Mouse (Mus musculus) lung, embryonic 14.5 days (tissue): Measurements from ENCODE around the gene Ascc3. TPM values are rescaled to one million over a fixed set of nuclear protein-coding genes. Genes with fewer than 3 reads are reported as not detected.
A peak's percentile ranks its signal among the peaks of the same experiment; 100 is the strongest.

Experiments
- ATAC-seq: fragments of 200-750 bp; cut with Nextera tagmentation; 2 replicates; pipeline ENCODE4 v1.8.0; 2017; ENCODE audit warnings: mild to moderate bottlenecking, moderate TSS enrichment, moderate library complexity; ENCODE audit not compliant: insufficient read depth
- DNase-seq: peaks from one replicate; pipeline ENCODE4 v3.0.0-alpha.2; 2015
- H3K27ac ChIP-seq: fragments of 300-500 bp; sonication (generic); 2 replicates; pipeline ENCODE4 v1.5.1; 2014; ENCODE audit warnings: low read depth, mild to moderate bottlenecking, moderate library complexity
- H3K27me3 ChIP-seq: fragments of 300-500 bp; sonication (generic); 2 replicates; pipeline ENCODE4 v1.6.1; 2014; ENCODE audit warnings: low read length, control low read depth; ENCODE audit not compliant: insufficient read depth
- H3K36me3 ChIP-seq: fragments of 300-500 bp; sonication (generic); 2 replicates; pipeline ENCODE4 v1.6.1; 2014; ENCODE audit warnings: control low read depth; ENCODE audit not compliant: insufficient read depth
- H3K4me1 ChIP-seq: fragments of 300-500 bp; sonication (generic); 2 replicates; pipeline ENCODE4 v1.6.1; 2014; ENCODE audit warnings: antibody characterized with exemption, control low read depth; ENCODE audit not compliant: insufficient read depth
- H3K4me2 ChIP-seq: fragments of 300-500 bp; sonication (generic); 2 replicates; pipeline ENCODE4 v1.6.1; 2014; ENCODE audit warnings: mild to moderate bottlenecking
- H3K4me3 ChIP-seq: fragments of 300-500 bp; sonication (generic); 2 replicates; pipeline ENCODE4 v1.5.1; 2014; ENCODE audit warnings: low read depth, low read length
- H3K9ac ChIP-seq: fragments of 300-500 bp; sonication (generic); 2 replicates; pipeline ENCODE4 v1.6.1; 2014
- H3K9me3 ChIP-seq: fragments of 300-500 bp; sonication (generic); 2 replicates; pipeline ENCODE4 v1.6.1; 2016; ENCODE audit warnings: low read depth, low read length, control low read depth
- CTCF ChIP-seq: IDR thresholded peaks from 2 replicates; pipeline ENCODE4 v1.5.1; 2016; ENCODE audit warnings: antibody characterized with exemption, low read depth
- WGBS: fragments of 180-500 bp; shearing (Covaris S2); extraction: QIAGEN DNeasy Blood & Tissue Kit; methylation state at CpG from one replicate; pipeline ENCODE4 v1.1.7; 2014; 5-methylcytosine and 5-hydroxymethylcytosine counted together
- polyA plus RNA-seq: library from polyadenylated mRNA; unstranded; fragments of >200 nt; fragmentation: Nextera tagmentation; extraction: Ambion mirVana; gene quantifications from 2 replicates; pipeline ENCODE4 v1.2.1, GENCODE M21; 2014

Ascc3 gene
- polyA plus RNA-seq, 1 experiment from 2014 or later, result 24.8 TPM

DNA sequence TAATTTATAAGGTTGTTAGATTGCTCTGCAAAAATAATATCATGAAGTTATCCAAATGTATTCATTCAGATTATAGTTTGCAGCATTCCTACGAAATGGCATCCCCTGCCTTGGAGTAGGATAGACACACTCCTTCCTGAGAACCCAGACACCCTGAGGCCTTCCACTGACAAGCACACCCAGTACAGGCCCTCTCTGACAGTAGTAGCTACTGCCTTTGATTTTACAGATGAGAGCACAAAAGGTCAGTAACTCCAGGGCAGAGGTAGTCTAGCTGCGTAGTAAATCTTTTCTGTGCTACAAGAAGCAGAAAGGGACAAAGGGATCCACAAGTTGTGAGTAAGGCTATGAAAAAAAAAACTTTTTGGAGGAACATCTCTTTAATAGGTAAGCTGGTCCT, 289.9 kb downstream of the Ascc3 start:
- H3K27me3 ChIP-seq, result no peaks in the 10 kb centered on the region
- WGBS, result 80% methylated on average over 2 of the region's 2 CpGs
- H3K27ac ChIP-seq, result no peak overlapping the region
- H3K9me3 ChIP-seq, result no peaks in the 10 kb centered on the region
- no peak overlapping the region for H3K9ac ChIP-seq
- ATAC-seq (no peak), DNase-seq (no peak)
- no peak for TF ChIP-seq CTCF
- no peak overlapping the region for H3K4me2 ChIP-seq
- no peaks in the 10 kb centered on the region for H3K36me3 ChIP-seq
- H3K4me1 ChIP-seq, result no peaks in the 10 kb centered on the region
- H3K4me3 ChIP-seq, result no peak overlapping the region

DNA sequence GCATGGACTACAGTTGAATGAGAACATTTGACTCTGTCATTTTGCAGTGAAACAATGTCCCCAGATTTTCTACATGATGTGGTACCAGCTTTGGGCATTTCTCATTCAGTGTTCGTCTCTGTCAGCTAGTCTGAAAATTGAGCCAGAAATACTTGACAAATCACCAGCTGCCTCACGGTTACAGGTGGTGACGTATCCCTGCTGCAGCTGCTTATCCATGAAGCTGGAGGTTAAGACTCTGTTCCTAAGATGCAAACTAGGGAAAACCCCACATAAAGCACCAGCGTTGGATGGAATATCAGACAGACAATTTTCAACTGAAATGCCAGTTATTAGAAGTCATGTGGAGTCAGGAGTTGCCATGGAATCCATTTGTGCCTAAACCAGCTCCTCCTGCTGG, 293.8 kb downstream of the Ascc3 start:
- Histone ChIP-seq H3K4me2 (no peak overlapping the region), H3K4me1 (no peaks in the 10 kb centered on the region), H3K4me3 (no peak overlapping the region), H3K9me3 (no peaks in the 10 kb centered on the region), H3K27ac (no peak overlapping the region), H3K36me3 (no peaks in the 10 kb centered on the region), H3K9ac (no peak overlapping the region), H3K27me3 (peaks cover 22% of the 10 kb centered on the region)
- WGBS, result 56% methylated on average over 4 of the region's 4 CpGs
- ATAC-seq (no peak), DNase-seq (no peak)
- no peak for TF ChIP-seq CTCF

DNA sequence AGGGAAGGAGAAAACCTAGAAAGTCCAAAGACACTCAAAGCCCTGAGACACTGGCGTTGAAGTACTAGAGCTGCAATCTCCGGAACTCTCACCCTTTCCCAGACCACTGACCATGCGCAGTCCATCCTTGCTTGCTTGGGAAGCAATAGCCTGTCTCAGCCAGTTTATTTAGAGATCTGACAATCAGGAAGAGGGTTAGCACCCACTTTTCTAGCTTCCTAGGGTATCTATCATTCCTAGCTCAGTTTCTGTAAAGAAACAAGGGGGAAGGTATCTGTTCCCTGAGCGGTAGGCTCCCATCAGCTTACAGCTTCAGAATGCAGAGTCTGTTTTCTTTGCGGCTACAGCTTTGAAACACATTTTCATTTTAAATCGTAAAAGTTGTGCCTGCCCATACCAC, 298.2 kb downstream of the Ascc3 start:
- H3K9ac ChIP-seq, result no peak overlapping the region
- TF ChIP-seq CTCF, result no peak
- no peaks in the 10 kb centered on the region for H3K9me3 ChIP-seq
- H3K4me3 ChIP-seq, result no peak overlapping the region
- H3K4me1 ChIP-seq, result peaks cover 4% of the 10 kb centered on the region; the same call in 1 of the 2 replicates
- WGBS, result 14% methylated on average over 6 of the region's 6 CpGs
- H3K4me2 ChIP-seq, result no peak overlapping the region
- ATAC-seq (no peak), DNase-seq (no peak)
- no peak overlapping the region for H3K27ac ChIP-seq
- peaks cover 64% of the 10 kb centered on the region for H3K27me3 ChIP-seq
- H3K36me3 ChIP-seq, result no peaks in the 10 kb centered on the region

DNA sequence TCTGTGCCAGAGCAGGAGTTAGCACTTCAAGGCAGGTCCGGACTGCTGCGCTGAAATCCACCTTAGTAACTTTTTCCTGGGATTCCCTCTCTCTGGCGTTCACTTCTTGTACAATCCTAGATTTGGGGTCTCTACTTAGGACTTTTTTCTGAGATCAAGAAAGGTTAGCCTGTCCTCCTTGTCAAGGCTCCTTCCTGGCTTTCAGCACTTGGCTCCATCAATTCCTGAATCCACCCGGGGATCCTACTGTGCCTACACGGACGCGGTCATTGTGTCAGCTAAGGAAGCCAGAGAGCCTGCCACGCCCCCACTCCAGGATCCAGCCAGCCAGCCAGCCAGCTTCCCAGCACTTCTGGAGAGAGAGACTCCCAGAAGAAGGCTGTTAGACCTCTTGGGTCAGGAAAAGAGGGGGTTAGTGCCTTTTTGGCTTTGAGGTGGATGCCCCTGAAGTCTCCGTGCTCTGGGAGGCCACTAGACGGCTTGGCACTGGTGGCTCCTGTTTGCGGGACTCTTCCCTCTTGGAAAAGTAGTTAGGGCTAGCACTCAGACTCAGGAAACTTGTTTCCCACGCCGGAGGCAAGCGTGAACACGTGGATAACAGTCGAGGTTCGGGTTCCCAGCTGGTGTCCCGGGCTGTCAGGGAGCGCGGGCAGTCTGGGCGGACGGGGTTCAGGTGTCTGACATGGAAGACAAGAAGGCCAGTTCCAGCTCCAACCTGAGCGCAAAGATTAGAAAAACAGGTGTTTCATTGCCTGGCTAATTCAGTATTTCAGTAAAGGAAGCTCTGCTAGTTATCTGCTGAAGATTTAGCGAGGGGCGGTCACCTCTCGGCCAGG, 299.6 kb downstream of the Ascc3 start:
- H3K9ac ChIP-seq, result no peak overlapping the region
- WGBS, result under 1% methylated on average over 26 of the region's 26 CpGs
- 0 out of 2 replicates have a peak overlapping the region, but pooled peaks have one; percentile 5 for H3K4me2 ChIP-seq
- no peak for TF ChIP-seq CTCF
- no peak for ATAC-seq
- peaks cover 79% of the 10 kb centered on the region for H3K27me3 ChIP-seq
- H3K9me3 ChIP-seq, result no peaks in the 10 kb centered on the region
- H3K27ac ChIP-seq, result no peak overlapping the region
- no peak overlapping the region for H3K4me3 ChIP-seq
- H3K4me1 ChIP-seq, result peaks cover 4% of the 10 kb centered on the region; the same call in 1 of the 2 replicates
- no peaks in the 10 kb centered on the region for H3K36me3 ChIP-seq
- DNase-seq, result peak; percentile 30

DNA sequence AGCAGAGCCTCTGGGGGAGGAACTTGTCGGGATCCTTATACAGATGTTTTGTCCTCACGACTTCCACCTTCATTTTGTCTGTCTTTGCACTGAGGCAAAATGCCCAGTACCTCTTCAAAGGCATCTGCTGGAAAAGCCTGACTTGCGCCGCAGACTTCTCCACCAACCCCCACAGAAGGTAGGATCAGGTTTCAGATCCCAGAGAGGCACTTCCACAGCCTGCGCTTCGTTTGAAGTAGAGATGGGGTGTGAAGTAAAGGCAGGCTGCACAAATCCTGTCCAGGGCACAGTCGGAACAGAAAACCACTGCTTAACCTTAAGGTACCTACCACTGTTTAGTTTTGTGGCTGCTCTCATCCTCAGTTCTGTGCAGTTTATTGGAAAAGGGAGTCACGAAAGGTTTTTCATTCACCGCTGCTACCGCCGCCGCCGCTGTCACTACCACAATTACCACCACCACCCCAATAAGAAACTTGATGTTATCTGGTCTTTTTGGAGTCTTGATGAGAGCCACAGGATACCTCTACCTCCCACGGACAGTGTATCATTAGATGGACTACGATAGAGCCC, 300.4 kb downstream of the Ascc3 start:
- Histone ChIP-seq H3K4me1 (peaks cover 4% of the 10 kb centered on the region; the same call in 1 of the 2 replicates), H3K27ac (no peak overlapping the region), H3K36me3 (no peaks in the 10 kb centered on the region), H3K9me3 (no peaks in the 10 kb centered on the region), H3K27me3 (peaks cover 86% of the 10 kb centered on the region), H3K4me2 (no peak overlapping the region), H3K9ac (no peak overlapping the region), H3K4me3 (no peak overlapping the region)
- TF ChIP-seq CTCF, result no peak
- DNase-seq (peak; percentile 43), ATAC-seq (no peak)
- 2% methylated on average over 15 of the region's 15 CpGs for WGBS

DNA sequence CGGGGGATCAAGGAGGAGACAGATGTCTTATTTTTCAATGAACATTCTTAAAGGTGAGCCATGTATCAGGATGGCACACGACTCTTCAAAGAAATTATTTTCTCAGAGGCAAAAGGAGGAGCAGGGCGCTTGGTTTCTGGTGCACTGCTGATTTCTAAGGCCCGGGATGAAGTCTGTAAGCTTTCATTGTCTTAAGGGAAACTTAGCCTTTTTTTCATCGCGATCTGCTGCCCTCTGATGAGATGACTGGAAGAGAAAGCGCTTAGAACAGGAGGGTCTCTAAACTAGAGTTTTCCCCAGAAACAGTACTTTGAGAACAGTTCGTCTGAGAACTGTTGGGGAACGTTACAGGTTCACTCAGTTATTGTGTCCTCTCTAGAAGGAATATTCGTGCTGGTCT, 301.1 kb downstream of the Ascc3 start:
- Histone ChIP-seq H3K9ac (no peak overlapping the region), H3K4me1 (peaks cover 4% of the 10 kb centered on the region; the same call in 1 of the 2 replicates), H3K27me3 (peaks cover 93% of the 10 kb centered on the region), H3K27ac (no peak overlapping the region), H3K9me3 (no peaks in the 10 kb centered on the region), H3K36me3 (no peaks in the 10 kb centered on the region), H3K4me3 (no peak overlapping the region), H3K4me2 (no peak overlapping the region)
- 3% methylated on average over 10 of the region's 10 CpGs for WGBS
- no peak for TF ChIP-seq CTCF
- no peak for DNase-seq
- ATAC-seq, result no peak

DNA sequence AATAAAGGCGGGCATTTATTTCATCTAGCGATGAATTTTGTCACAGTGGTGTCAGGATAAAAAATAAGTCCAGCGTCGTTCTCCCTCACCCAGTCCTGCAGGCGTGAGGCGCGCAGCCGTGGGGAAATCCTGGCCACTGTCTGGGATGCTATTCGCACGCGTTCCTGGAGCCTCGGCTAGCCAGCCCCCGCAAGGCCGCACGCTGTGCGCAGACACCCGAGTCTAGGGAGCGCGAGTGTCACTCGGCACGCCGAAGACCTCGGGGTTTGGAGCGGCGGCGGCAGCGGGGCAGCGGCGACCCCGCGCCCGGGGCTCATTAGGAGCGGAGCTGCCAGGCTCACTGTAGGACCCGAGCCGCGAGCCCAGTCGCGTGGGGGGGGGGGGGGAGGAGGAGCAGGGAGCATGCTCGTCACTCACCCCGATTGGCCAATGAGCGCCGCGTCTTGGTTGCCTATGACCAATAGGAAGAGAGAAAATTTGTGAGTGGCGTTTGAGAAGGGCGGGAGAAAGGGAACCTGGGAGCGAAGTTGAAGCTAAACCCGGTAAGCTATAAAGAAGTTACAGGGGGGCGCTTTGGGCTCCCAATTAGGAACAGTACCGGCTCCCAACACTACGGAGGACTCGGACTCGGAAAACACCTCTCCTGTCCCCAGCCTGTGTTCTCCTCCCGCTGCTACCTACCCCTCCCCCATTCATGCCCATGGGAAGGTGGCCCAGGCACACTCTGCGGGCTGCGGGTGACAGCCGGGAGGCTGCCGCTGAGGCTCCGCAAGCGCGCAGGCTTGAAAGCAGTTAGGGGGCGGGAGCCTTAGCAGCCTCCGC, 301.9 kb downstream of the Ascc3 start, which contains the start of gene Sim1:
TSS of gene Sim1 (plus strand) at position 585 of the 822 bp plus-strand sequence.
- under 1% methylated on average over 59 of the region's 62 CpGs for WGBS
- 0 out of 2 replicates have a peak within 1 kb of the TSS, but pooled peaks have one; percentile 9 for H3K9ac ChIP-seq
- peaks cover 97% of the 10 kb centered on the region for H3K27me3 ChIP-seq
- no peaks in the 10 kb centered on the region for H3K9me3 ChIP-seq
- H3K4me3 ChIP-seq, result peak within 1 kb of the TSS; percentile 44
- H3K4me2 ChIP-seq, result peak within 1 kb of the TSS; percentile 82
- DNase-seq (peak; percentile 92), ATAC-seq (peak; percentile 92)
- no peak for TF ChIP-seq CTCF
- no peak within 1 kb of the TSS for H3K27ac ChIP-seq
- no peaks in the 10 kb centered on the region for H3K36me3 ChIP-seq
- peaks cover 4% of the 10 kb centered on the region; the same call in 1 of the 2 replicates for H3K4me1 ChIP-seq
